Mouse (Mus musculus) heart, embryonic 14.5 days (tissue): ENCODE results near the gene Magoh. TPM values are rescaled to one million over a fixed set of nuclear protein-coding genes. Genes with fewer than 3 reads are reported as not detected.

Source experiments
- ATAC-seq: fragments of 200-750 bp; cut with Nextera tagmentation; 2 replicates; pipeline ENCODE4 v1.8.0; 2017; ENCODE audit warnings: low read depth, moderate TSS enrichment; ENCODE audit not compliant: insufficient number of reproducible peaks, insufficient read depth, low FRiP score
- H3K27ac ChIP-seq, 2 experiments: fragments of 200-500 bp in 1 of 2; fragments of 300-500 bp in 1 of 2; sonication (generic) in 1 of 2; replicated peaks in 1 of 2; 2 replicates each; pipeline ENCODE4 v1.5.1; 2012 to 2014; ENCODE audit warnings: low read depth in 2 of 2, low read length in 2 of 2, control low read depth in 1 of 2, mild to moderate bottlenecking in 1 of 2, mixed read lengths in 1 of 2; ENCODE audit not compliant: control insufficient read depth in 1 of 2, insufficient read depth in 1 of 2
- H3K27me3 ChIP-seq: fragments of 300-500 bp; sonication (generic); 2 replicates; pipeline ENCODE4 v1.6.1; 2014; ENCODE audit warnings: mild to moderate bottlenecking, low read length, control low read depth; ENCODE audit not compliant: control insufficient read depth, insufficient read depth
- H3K36me3 ChIP-seq: fragments of 300-500 bp; sonication (generic); 2 replicates; pipeline ENCODE4 v1.6.1; 2014; ENCODE audit warnings: mild to moderate bottlenecking, control low read depth, low read length, mixed read lengths; ENCODE audit not compliant: control insufficient read depth, insufficient read depth
- H3K4me1 ChIP-seq, 2 experiments: fragments of 200-500 bp in 1 of 2; fragments of 300-500 bp in 1 of 2; sonication (generic) in 1 of 2; 2 replicates each; pipeline ENCODE4 v1.6.1; 2012 to 2014; ENCODE audit warnings: low read length in 2 of 2, control low read depth in 1 of 2, mixed read lengths in 1 of 2; ENCODE audit not compliant: control insufficient read depth in 2 of 2, insufficient read depth in 2 of 2
- H3K4me2 ChIP-seq: fragments of 300-500 bp; sonication (generic); 2 replicates; pipeline ENCODE4 v1.6.1; 2014; ENCODE audit warnings: mild to moderate bottlenecking, low read length
- H3K4me3 ChIP-seq, 2 experiments: fragments of 200-500 bp in 1 of 2; fragments of 300-500 bp in 1 of 2; sonication (generic) in 1 of 2; 2 replicates each; pipeline ENCODE4 v1.5.1; 2012 to 2014; ENCODE audit warnings: low read length in 2 of 2, mild to moderate bottlenecking in 2 of 2, control low read depth in 1 of 2, low read depth in 1 of 2, moderate library complexity in 1 of 2; ENCODE audit not compliant: control insufficient read depth in 1 of 2, insufficient read depth in 1 of 2
- H3K9ac ChIP-seq: fragments of 300-500 bp; sonication (generic); 2 replicates; pipeline ENCODE4 v1.6.1; 2014; ENCODE audit warnings: mild to moderate bottlenecking, low read length
- H3K9me3 ChIP-seq: fragments of 300-500 bp; sonication (generic); 2 replicates; pipeline ENCODE4 v1.6.1; 2016; ENCODE audit warnings: low read length, control low read depth; ENCODE audit not compliant: control insufficient read depth
- WGBS: fragments of 180-500 bp; shearing (Covaris S2); extraction: QIAGEN DNeasy Blood & Tissue Kit; methylation state at CpG from one replicate; pipeline ENCODE4 v1.1.7; 2014; 5-methylcytosine and 5-hydroxymethylcytosine counted together
- polyA plus RNA-seq: library from polyadenylated mRNA; unstranded; fragments of >200 nt; fragmentation: Nextera tagmentation; extraction: Ambion mirVana; gene quantifications from 2 replicates; pipeline ENCODE4 v1.2.1, GENCODE M21; 2014

Gene Magoh
- polyA plus RNA-seq, 1 experiment from 2014 or later, result 94.5 TPM

GRCm38 (mm10) chr4:107920336-107920735 lies 40.8 kb downstream of the Magoh start:
- WGBS, result 72% methylated on average over 2 of the region's 2 CpGs

GRCm38 (mm10) chr4:107921152-107921695 lies 41.7 kb downstream of the Magoh start:
- no peak for ATAC-seq
- WGBS, result 45% methylated on average over 8 of the region's 8 CpGs
- no peak overlapping the region for H3K9ac ChIP-seq
- H3K27me3 ChIP-seq, result no peaks in the 10 kb centered on the region
- 0 out of 2 replicates have a peak, but pooled peaks cover 5% of the 10 kb centered on the region for H3K36me3 ChIP-seq
- H3K4me3 ChIP-seq, result no peak overlapping the region
- H3K9me3 ChIP-seq, result no peaks in the 10 kb centered on the region
- H3K4me1 ChIP-seq, result peaks cover 11 to 30% of the 10 kb centered on the region in 2 experiments
- no peak overlapping the region for H3K27ac ChIP-seq
- no peak overlapping the region for H3K4me2 ChIP-seq

More at GRCm38 (mm10) chr4:107920336-107920735, 40.8 kb downstream of the Magoh start:
- Histone ChIP-seq H3K9me3 (no peaks in the 10 kb centered on the region), H3K36me3 (0 out of 2 replicates have a peak, but pooled peaks cover 5% of the 10 kb centered on the region), H3K4me2 (no peak overlapping the region), H3K27me3 (no peaks in the 10 kb centered on the region), H3K9ac (no peak overlapping the region), H3K27ac (no peak overlapping the region), H3K4me1 (peaks cover 11 to 30% of the 10 kb centered on the region in 2 experiments), H3K4me3 (no peak overlapping the region)
- no peak for ATAC-seq

DNA sequence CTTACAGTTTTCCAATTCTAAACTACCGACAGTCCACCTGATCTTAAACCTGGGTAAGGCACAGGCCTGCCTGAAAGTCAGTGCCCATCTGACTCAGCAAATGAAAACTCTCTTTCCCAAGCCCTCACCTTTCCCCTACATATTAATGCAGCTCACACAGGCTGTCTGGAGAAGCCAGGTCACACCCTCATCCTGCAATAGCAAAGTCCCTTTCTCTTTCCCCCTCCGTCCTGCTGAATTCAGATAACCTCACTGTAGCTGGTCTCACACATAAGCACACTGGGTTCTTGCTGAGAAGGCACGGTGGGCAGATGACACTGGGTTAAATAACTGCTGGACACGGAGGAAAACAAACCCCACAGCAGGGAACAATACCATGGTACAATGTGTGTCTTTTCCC lies 42.4 kb downstream of the Magoh start:
- no peak for ATAC-seq
- H3K4me3 ChIP-seq, result peak overlapping the region in 1 of 2 experiments; percentile 4; a peak in 1 of 4 replicates
- 0 out of 2 replicates have a peak, but pooled peaks cover 5% of the 10 kb centered on the region for H3K36me3 ChIP-seq
- peaks cover 11 to 30% of the 10 kb centered on the region in 2 experiments for H3K4me1 ChIP-seq
- H3K4me2 ChIP-seq, result peak overlapping the region; percentile 70
- peak overlapping the region; percentile 38 for H3K9ac ChIP-seq
- H3K9me3 ChIP-seq, result no peaks in the 10 kb centered on the region
- H3K27me3 ChIP-seq, result no peaks in the 10 kb centered on the region
- WGBS, result 55% methylated on average over 4 of the region's 4 CpGs
- peak overlapping the region; percentile 31 to 39; a peak in 2 of 4 replicates for H3K27ac ChIP-seq

- ATAC-seq, result peak; percentile 97
- peak within 1 kb of the TSS; percentile 61 to 72 for H3K4me3 ChIP-seq
- H3K4me2 ChIP-seq, result peak within 1 kb of the TSS; percentile 70
- WGBS, result 1% methylated on average over 38 of the region's 38 CpGs
- H3K27ac ChIP-seq, result peak within 1 kb of the TSS; percentile 9 to 61; a peak in 2 of 4 replicates
- 0 out of 2 replicates have a peak, but pooled peaks cover 5% of the 10 kb centered on the region for H3K36me3 ChIP-seq
- no peaks in the 10 kb centered on the region for H3K9me3 ChIP-seq
- H3K4me1 ChIP-seq, result peaks cover 11 to 30% of the 10 kb centered on the region in 2 experiments
- peak within 1 kb of the TSS; percentile 85 for H3K9ac ChIP-seq
- no peaks in the 10 kb centered on the region for H3K27me3 ChIP-seq
These were observed 43.7 kb downstream of the Magoh start, which contains the start of gene Cpt2 for GRCm38 (mm10) chr4:107923145-107923802. Gene Cpt2 (minus strand): TSS chr4:107923610.

- H3K27me3 ChIP-seq, result no peaks in the 10 kb centered on the region
- no peaks in the 10 kb centered on the region for H3K9me3 ChIP-seq
- no peak overlapping the region for H3K9ac ChIP-seq
- peaks cover 11 to 30% of the 10 kb centered on the region in 2 experiments for H3K4me1 ChIP-seq
- 41% methylated on average over 7 of the region's 7 CpGs for WGBS
- H3K4me2 ChIP-seq, result peak overlapping the region; percentile 70
- ATAC-seq, result no peak
- no peak overlapping the region for H3K27ac ChIP-seq
- H3K36me3 ChIP-seq, result 0 out of 2 replicates have a peak, but pooled peaks cover 5% of the 10 kb centered on the region
- H3K4me3 ChIP-seq, result peak overlapping the region; percentile 61 to 72
These were observed 44.2 kb downstream of the Magoh start for GRCm38 (mm10) chr4:107923803-107924194.

DNA sequence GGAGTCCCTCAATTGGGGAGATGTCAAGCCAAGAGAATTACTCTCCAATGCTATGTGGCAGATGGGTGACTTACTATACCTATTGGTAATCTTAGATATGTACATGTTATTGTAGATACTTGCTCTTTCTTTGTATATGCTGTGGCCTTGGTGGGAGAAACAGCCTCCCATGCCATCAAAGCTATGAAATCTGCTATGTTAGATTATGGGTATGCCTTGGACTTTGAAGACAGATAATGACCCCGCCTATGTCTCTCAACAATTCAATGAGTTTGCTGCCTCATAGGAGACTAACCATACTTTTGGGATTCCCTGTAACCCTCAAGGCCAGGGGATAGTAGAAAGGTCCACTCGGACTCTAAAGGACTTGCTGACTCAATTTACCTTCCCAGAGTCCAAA lies 48.7 kb downstream of the Magoh start:
- Histone ChIP-seq H3K27ac (no peak overlapping the region), H3K9ac (no peak overlapping the region), H3K27me3 (no peaks in the 10 kb centered on the region), H3K9me3 (no peaks in the 10 kb centered on the region), H3K36me3 (no peaks in the 10 kb centered on the region), H3K4me2 (no peak overlapping the region), H3K4me3 (no peak overlapping the region), H3K4me1 (no peaks in the 10 kb centered on the region)
- 70% methylated on average over 2 of the region's 2 CpGs for WGBS
- ATAC-seq, result no peak

DNA sequence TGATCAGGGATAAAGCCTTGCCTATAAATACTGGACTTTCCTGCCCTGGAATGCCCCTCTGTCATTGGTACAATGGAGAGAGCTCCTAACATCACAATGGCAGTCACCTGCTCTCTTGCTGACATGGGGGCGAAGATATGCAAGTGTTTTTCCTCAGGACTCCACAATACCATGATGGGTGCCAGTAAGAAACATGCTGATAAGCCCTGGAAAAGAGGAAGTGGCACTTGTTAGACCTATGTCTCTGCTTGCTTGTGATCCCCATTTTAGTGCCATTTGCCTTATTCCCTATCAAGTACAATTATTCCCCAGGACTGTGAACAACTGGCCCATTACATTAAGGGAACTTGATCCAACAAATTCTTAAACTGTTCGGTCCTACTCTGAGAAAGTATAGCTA lies 49.2 kb downstream of the Magoh start:
- Histone ChIP-seq H3K27me3 (no peaks in the 10 kb centered on the region), H3K9me3 (no peaks in the 10 kb centered on the region), H3K4me3 (no peak overlapping the region), H3K9ac (no peak overlapping the region), H3K27ac (no peak overlapping the region), H3K4me2 (no peak overlapping the region), H3K4me1 (no peaks in the 10 kb centered on the region), H3K36me3 (no peaks in the 10 kb centered on the region)
- no peak for ATAC-seq
- 74% methylated on average over 2 of the region's 2 CpGs for WGBS
